Mouse (Mus musculus) cerebellum, adult 2 months (tissue): ENCODE data around the gene Spock1.

ENCODE experiments used
- CTCF ChIP-seq: fragments of 200-500 bp; IDR thresholded peaks from 2 replicates; pipeline ENCODE4 v1.5.1; 2011; ENCODE audit warnings: low read depth, mild to moderate bottlenecking, control low read depth, low read length, moderate library complexity, borderline replicate concordance; ENCODE audit not compliant: insufficient read depth
- POLR2A ChIP-seq: fragments of 200-500 bp; IDR thresholded peaks from 2 replicates; pipeline ENCODE4 v1.6.1; 2011; ENCODE audit warnings: low read length, control low read depth, borderline replicate concordance; ENCODE audit not compliant: insufficient read depth

DNA sequence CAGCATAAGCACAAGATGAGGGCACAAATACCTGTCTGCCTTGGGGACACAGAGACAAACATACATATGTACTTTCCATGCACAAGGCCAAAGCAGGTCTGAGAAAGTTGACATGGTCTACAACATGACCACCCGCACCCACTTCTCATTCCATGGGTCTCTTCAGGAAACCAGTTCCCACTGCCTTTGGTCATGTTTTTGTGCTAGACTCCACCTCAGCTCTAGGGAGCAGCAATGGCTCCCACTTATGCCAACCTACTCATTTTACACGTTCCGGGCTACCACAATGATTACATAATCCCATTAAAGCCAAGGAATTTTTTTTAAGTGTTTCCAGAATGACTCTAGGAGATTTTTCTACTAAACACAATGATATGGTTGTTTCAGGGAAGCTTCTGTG lies 147.5 kb downstream of the Spock1 start:
- TF ChIP-seq CTCF (no peak), POLR2A (no peak)
